ENCODE assay signal across 8 mouse cellular contexts in the genomic region with DNA sequence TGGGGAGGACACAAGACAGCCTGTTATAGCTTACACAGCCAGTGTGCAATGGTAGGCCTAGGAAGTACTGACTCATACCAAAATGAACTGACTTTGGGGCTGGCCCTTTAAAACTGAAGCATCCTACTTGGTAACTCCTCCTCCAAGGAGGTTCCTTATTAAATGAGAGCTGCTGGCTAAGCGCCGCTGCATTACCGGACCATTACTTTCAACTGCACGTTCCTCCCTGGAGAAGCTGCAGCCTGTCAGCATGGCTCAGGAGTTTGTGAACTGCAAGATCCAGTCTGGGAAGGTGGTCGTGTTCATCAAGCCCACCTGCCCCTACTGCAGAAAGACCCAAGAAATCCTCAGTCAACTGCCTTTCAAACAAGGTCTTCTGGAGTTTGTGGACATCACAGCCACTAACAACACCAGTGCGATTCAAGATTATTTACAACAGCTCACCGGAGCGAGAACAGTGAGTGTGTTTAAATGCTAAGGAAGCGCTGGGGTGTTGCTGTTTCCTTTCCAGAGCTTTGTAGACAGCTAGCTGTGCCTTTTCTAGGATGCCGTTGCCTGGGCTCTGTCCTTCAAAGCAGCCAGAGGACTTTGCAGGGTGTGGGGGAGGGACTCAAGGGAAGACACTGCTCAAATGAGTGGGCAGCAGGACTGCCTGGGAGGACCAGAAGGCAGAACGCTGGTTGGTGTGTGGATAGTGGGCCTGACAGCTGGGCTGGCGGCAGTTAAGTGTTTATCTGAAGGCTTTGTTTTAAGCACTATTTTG. TPM values are rescaled to one million over a fixed set of nuclear protein-coding genes. Genes with fewer than 3 reads are reported as not detected.
DNase-seq lines count a peak whose midpoint lies in the region; ATAC-seq and TF ChIP-seq lines count a peak whose summit lies in the region.

Gene Glrx, plus strand, starts transcription at position 150 of the 763 bp plus-strand sequence.

- peaks cover 24% of the 10 kb centered on the region for H3K4me1 ChIP-seq in heart, embryonic 12.5 days (replicated peaks)
- peaks cover 25% of the 10 kb centered on the region for H3K4me1 ChIP-seq in kidney, embryonic 16.5 days (ENCODE audit: insufficient read depth, low read length)

- no peaks in the 10 kb centered on the region for H3K9me3 ChIP-seq in heart, embryonic 12.5 days (replicated peaks)
- H3K9me3 ChIP-seq in kidney, embryonic 16.5 days (ENCODE audit: low read length) = no peaks in the 10 kb centered on the region

- H3K4me3 ChIP-seq in C2C12 (ENCODE audit: insufficient read depth, poor library complexity, severe bottlenecking) = peak within 1 kb of the TSS; percentile 59
- peak within 1 kb of the TSS; percentile 59 for H3K4me3 ChIP-seq in heart, embryonic 12.5 days
- H3K4me3 ChIP-seq in kidney, embryonic 16.5 days (ENCODE audit: low read length) = peak within 1 kb of the TSS; percentile 53

- under 1% methylated on average over 12 of the region's 12 CpGs for WGBS in heart, embryonic 12.5 days
- WGBS in kidney, embryonic 16.5 days = under 1% methylated on average over 12 of the region's 12 CpGs

- peaks cover 13% of the 10 kb centered on the region for H3K79me3 ChIP-seq in C2C12 (ENCODE audit: low read depth)

- peaks cover 26% of the 10 kb centered on the region for H3K79me2 ChIP-seq in C2C12 (ENCODE audit: control insufficient read depth, insufficient read depth)

- no peak for TF ChIP-seq CTCF in C2C12 (IDR thresholded peaks at IDR 0.05; ENCODE audit: control insufficient read depth, insufficient read depth, insufficient read length)

- peak within 1 kb of the TSS; percentile 64 for H3K9ac ChIP-seq in heart, embryonic 12.5 days
- H3K9ac ChIP-seq in kidney, embryonic 16.5 days (replicated peaks; ENCODE audit: low read length) = peak within 1 kb of the TSS; percentile 65

- peak; percentile 80 for ATAC-seq in erythroid progenitor cell, adult 5-6 weeks (replicated peaks; ENCODE audit: low FRiP score, poor library complexity, severe bottlenecking)
- peak; percentile 88 for ATAC-seq in heart, embryonic 12.5 days (ENCODE audit: insufficient number of reproducible peaks, low FRiP score)
- ATAC-seq in kidney, embryonic 16.5 days (ENCODE audit: low FRiP score, low TSS enrichment) = peak; percentile 94
- peak; percentile 88 for ATAC-seq in monocyte, adult 5-6 weeks (replicated peaks; ENCODE audit: insufficient number of reproducible peaks, low FRiP score, low TSS enrichment, poor library complexity, severe bottlenecking)

- DNase-seq in brain, embryonic 18.5 days (ENCODE audit: low read depth, low spot score) = peak; percentile 55
- peak; percentile 66 for DNase-seq in liver
- peak; percentile 66 to 68 for DNase-seq in spleen, postnatal 36 days (ENCODE audit: low spot score in 2 of 2)

- peak within 1 kb of the TSS; percentile 51 for H3ac ChIP-seq in C2C12 (ENCODE audit: control insufficient read depth, insufficient read length, low read depth)

- H3K27ac ChIP-seq in heart, embryonic 12.5 days (ENCODE audit: poor library complexity, severe bottlenecking) = peak within 1 kb of the TSS; percentile 80
- H3K27ac ChIP-seq in kidney, embryonic 16.5 days (ENCODE audit: low read length) = peak within 1 kb of the TSS; percentile 77

- no peaks in the 10 kb centered on the region for H3K27me3 ChIP-seq in C2C12 (ENCODE audit: control insufficient read depth, insufficient read depth, insufficient read length)
- H3K27me3 ChIP-seq in heart, embryonic 12.5 days (replicated peaks) = no peaks in the 10 kb centered on the region
- H3K27me3 ChIP-seq in kidney, embryonic 16.5 days (ENCODE audit: insufficient read depth, low read length) = no peaks in the 10 kb centered on the region

- H3K4me2 ChIP-seq in heart, embryonic 12.5 days = peak within 1 kb of the TSS; percentile 73
- peak within 1 kb of the TSS; percentile 69 for H3K4me2 ChIP-seq in kidney, embryonic 16.5 days (replicated peaks; ENCODE audit: low read depth, low read length)

- H3K36me3 ChIP-seq in C2C12 (ENCODE audit: control insufficient read depth, insufficient read depth) = no peaks in the 10 kb centered on the region
- H3K36me3 ChIP-seq in heart, embryonic 12.5 days = no peaks in the 10 kb centered on the region; the same call in 1 of the 2 replicates
- no peaks in the 10 kb centered on the region for H3K36me3 ChIP-seq in kidney, embryonic 16.5 days (ENCODE audit: insufficient read depth, low read length)

TF ChIP-seq in C2C12, 6 proteins besides CTCF, POLR2A, EP300 and RAD21:
- TF ChIP-seq FOSL1 (IDR thresholded peaks at IDR 0.05; ENCODE audit: insufficient read depth, low read length, poor library complexity, severe bottlenecking) (no peak), CEBPB (IDR thresholded peaks at IDR 0.05; ENCODE audit: low read depth) (no peak), MYOG (IDR thresholded peaks at IDR 0.05; ENCODE audit: control insufficient read depth, extremely low read depth, insufficient read length) (no peak), USF1 (IDR thresholded peaks at IDR 0.05; ENCODE audit: low read depth) (no peak), MAX (IDR thresholded peaks at IDR 0.05) (no peak), MYOD1 (IDR thresholded peaks at IDR 0.05; ENCODE audit: control insufficient read depth, insufficient read length, low read depth) (no peak)

RNA-seq across cellular contexts. Expression of gene Glrx, which starts in this region (rescaled TPM):
- 41.9 TPM for polyA plus RNA-seq in C2C12 (2012; fragmentation: generic; extraction: Trizol)
- total RNA-seq in erythroid progenitor cell, adult 5-6 weeks (2015; ENCODE audit: low replicate concordance) = 62.9 and 66.7 TPM in 2 replicates
- 18.9 and 34.6 TPM in 2 replicates for total RNA-seq in erythroid progenitor cell, adult 5-6 weeks (2017; ENCODE audit: low replicate concordance)
- polyA plus RNA-seq in heart, embryonic 12.5 days (2016; fragmentation: Nextera tagmentation; extraction: Ambion mirVana) = 92.3 and 96.6 TPM in 2 replicates
- 40.7 and 44.7 TPM in 2 replicates for polyA plus RNA-seq in kidney, embryonic 16.5 days (2015; fragmentation: Nextera tagmentation; extraction: Ambion mirVana)
- 11.9 to 36.7 TPM (median 19.7 TPM) in 3 replicates for total RNA-seq in monocyte, adult 5-6 weeks (2017)

Comparison
In these comparisons a context has a peak if more than half of its experiments do, and no peak if none do; other contexts are left out.
1. Peak in every context shown above with its lines: DNase-seq, ATAC-seq, H3K4me3 ChIP-seq and H3K27ac ChIP-seq.